Mouse (Mus musculus): ENCODE data around the gene Pycard. TPM values are rescaled to one million over a fixed set of nuclear protein-coding genes. Genes with fewer than 3 reads are reported as not detected.
"Not testable (repeated sequence)": the region's sequence is repeated elsewhere in the genome, so short reads cannot be mapped to it uniquely, and the experiment has no call there.

Gene Pycard
- polyA plus RNA-seq, 1 experiment from 2014 or later: 7.3 TPM

- Histone ChIP-seq H3K36me3 (replicated peaks; ENCODE audit: control insufficient read depth, insufficient read depth, low read depth, low read length) (no peaks in the 10 kb centered on the region), H3K4me3 (ENCODE audit: low read depth, low read length) (no peak overlapping the region), H3K27me3 (ENCODE audit: control insufficient read depth, insufficient read depth, low read length) (no peaks in the 10 kb centered on the region), H3K9ac (replicated peaks; ENCODE audit: low read length) (no peak overlapping the region), H3K4me1 (ENCODE audit: control insufficient read depth, insufficient read depth, low read length) (no peaks in the 10 kb centered on the region), H3K4me2 (ENCODE audit: low read depth, low read length) (no peak overlapping the region), H3K9me3 (replicated peaks; ENCODE audit: control insufficient read depth, low read length) (no peaks in the 10 kb centered on the region), H3K27ac (replicated peaks; ENCODE audit: low read depth, low read length) (no peak overlapping the region)
- WGBS: 93% methylated on average over 9 of the region's 9 CpGs
- no peak for ATAC-seq (replicated peaks; ENCODE audit: insufficient number of reproducible peaks, low FRiP score, low TSS enrichment, low read depth)
- no peak for DNase-seq (ENCODE audit: low spot score)
Observed at GRCm38 (mm10) chr7:128024364-128024763, 30.7 kb upstream of the Pycard start.

- no peaks in the 10 kb centered on the region for H3K36me3 ChIP-seq (replicated peaks; ENCODE audit: control insufficient read depth, insufficient read depth, low read depth, low read length)
- no peaks in the 10 kb centered on the region for H3K27me3 ChIP-seq (ENCODE audit: control insufficient read depth, insufficient read depth, low read length)
- H3K4me1 ChIP-seq (ENCODE audit: control insufficient read depth, insufficient read depth, low read length): no peaks in the 10 kb centered on the region
- no peaks in the 10 kb centered on the region for H3K9me3 ChIP-seq (replicated peaks; ENCODE audit: control insufficient read depth, low read length)
- no peak overlapping the region for H3K9ac ChIP-seq (replicated peaks; ENCODE audit: low read length)
- DNase-seq (ENCODE audit: low spot score) (no peak), ATAC-seq (replicated peaks; ENCODE audit: insufficient number of reproducible peaks, low FRiP score, low TSS enrichment, low read depth) (no peak)
- H3K4me3 ChIP-seq (ENCODE audit: low read depth, low read length): no peak overlapping the region
- no peak overlapping the region for H3K27ac ChIP-seq (replicated peaks; ENCODE audit: low read depth, low read length)
- WGBS: 94% methylated on average over 4 of the region's 4 CpGs
- H3K4me2 ChIP-seq (ENCODE audit: low read depth, low read length): no peak overlapping the region
Observed at GRCm38 (mm10) chr7:128023565-128023964, 29.9 kb upstream of the Pycard start.

DNA sequence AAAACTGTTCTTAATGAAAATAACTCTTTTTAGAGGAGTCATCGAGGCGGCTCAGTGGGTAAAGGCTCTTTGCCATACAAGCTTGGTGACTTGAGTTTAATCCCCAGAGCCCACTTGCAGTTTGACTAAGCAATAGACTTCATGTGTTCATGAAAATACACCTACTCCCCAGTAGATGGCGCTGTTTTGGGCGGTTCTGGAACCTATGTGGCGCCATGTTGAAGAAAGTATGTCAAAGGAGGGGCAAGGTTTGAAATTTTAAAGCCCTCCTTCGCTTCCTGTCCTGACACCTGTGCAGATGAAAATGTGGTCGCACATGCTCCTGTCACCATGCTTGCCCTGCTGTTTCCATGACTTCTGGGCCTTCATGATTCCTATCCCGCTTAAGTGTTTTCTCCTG is 29.3 kb upstream of the Pycard start:
- Histone ChIP-seq H3K4me3 (ENCODE audit: low read depth, low read length) (no peak overlapping the region), H3K27me3 (ENCODE audit: control insufficient read depth, insufficient read depth, low read length) (no peaks in the 10 kb centered on the region), H3K4me1 (ENCODE audit: control insufficient read depth, insufficient read depth, low read length) (no peaks in the 10 kb centered on the region), H3K9me3 (replicated peaks; ENCODE audit: control insufficient read depth, low read length) (no peaks in the 10 kb centered on the region), H3K36me3 (replicated peaks; ENCODE audit: control insufficient read depth, insufficient read depth, low read depth, low read length) (no peaks in the 10 kb centered on the region), H3K27ac (replicated peaks; ENCODE audit: low read depth, low read length) (no peak overlapping the region), H3K9ac (replicated peaks; ENCODE audit: low read length) (no peak overlapping the region), H3K4me2 (ENCODE audit: low read depth, low read length) (no peak overlapping the region)
- 59% methylated on average over 8 of the region's 8 CpGs for WGBS
- peak; percentile 27 for DNase-seq (ENCODE audit: low spot score)
- no peak for ATAC-seq (replicated peaks; ENCODE audit: insufficient number of reproducible peaks, low FRiP score, low TSS enrichment, low read depth)

DNA sequence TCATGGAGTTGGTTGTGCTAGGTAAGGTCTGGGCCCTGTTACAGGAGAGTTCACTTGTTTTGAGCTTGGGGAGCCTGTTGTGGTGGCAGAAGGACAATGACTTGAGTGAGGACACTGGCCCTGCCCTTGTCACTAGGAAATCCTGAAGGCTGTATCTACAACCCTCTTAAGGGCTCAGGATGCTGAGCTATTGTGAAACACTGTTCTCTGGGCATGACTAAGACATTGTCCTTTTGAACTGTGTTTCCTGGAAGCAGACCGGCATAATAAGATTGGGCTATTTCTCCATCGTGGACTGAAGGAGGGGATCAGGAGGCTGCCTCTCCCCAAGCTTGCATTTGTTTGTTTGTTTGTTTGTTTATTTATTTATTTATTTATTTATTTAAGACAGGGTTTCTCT is 25.5 kb upstream of the Pycard start:
- DNase-seq (ENCODE audit: low spot score) (no peak), ATAC-seq (replicated peaks; ENCODE audit: insufficient number of reproducible peaks, low FRiP score, low TSS enrichment, low read depth) (no peak)
- Histone ChIP-seq H3K4me1 (ENCODE audit: control insufficient read depth, insufficient read depth, low read length) (no peaks in the 10 kb centered on the region), H3K27me3 (ENCODE audit: control insufficient read depth, insufficient read depth, low read length) (no peaks in the 10 kb centered on the region), H3K36me3 (replicated peaks; ENCODE audit: control insufficient read depth, insufficient read depth, low read depth, low read length) (no peaks in the 10 kb centered on the region), H3K4me2 (ENCODE audit: low read depth, low read length) (no peak overlapping the region), H3K9ac (replicated peaks; ENCODE audit: low read length) (no peak overlapping the region), H3K9me3 (replicated peaks; ENCODE audit: control insufficient read depth, low read length) (no peaks in the 10 kb centered on the region), H3K4me3 (ENCODE audit: low read depth, low read length) (no peak overlapping the region), H3K27ac (replicated peaks; ENCODE audit: low read depth, low read length) (no peak overlapping the region)
- WGBS: 79% methylated on average over 2 of the region's 2 CpGs

- H3K4me3 ChIP-seq (ENCODE audit: low read depth, low read length): no peak overlapping the region
- H3K9me3 ChIP-seq (replicated peaks; ENCODE audit: control insufficient read depth, low read length): no peaks in the 10 kb centered on the region
- no peak overlapping the region for H3K4me2 ChIP-seq (ENCODE audit: low read depth, low read length)
- H3K9ac ChIP-seq (replicated peaks; ENCODE audit: low read length): no peak overlapping the region
- 86% methylated on average over 3 of the region's 3 CpGs for WGBS
- DNase-seq (ENCODE audit: low spot score) (no peak), ATAC-seq (replicated peaks; ENCODE audit: insufficient number of reproducible peaks, low FRiP score, low TSS enrichment, low read depth) (no peak)
- no peaks in the 10 kb centered on the region for H3K4me1 ChIP-seq (ENCODE audit: control insufficient read depth, insufficient read depth, low read length)
- H3K27ac ChIP-seq (replicated peaks; ENCODE audit: low read depth, low read length): no peak overlapping the region
- no peaks in the 10 kb centered on the region for H3K27me3 ChIP-seq (ENCODE audit: control insufficient read depth, insufficient read depth, low read length)
- H3K36me3 ChIP-seq (replicated peaks; ENCODE audit: control insufficient read depth, insufficient read depth, low read depth, low read length): no peaks in the 10 kb centered on the region
Observed at GRCm38 (mm10) chr7:128018275-128018674, 24.6 kb upstream of the Pycard start.

GRCm38 (mm10) chr7:128016650-128017049 is 23.0 kb upstream of the Pycard start:
- H3K9me3 ChIP-seq (replicated peaks; ENCODE audit: control insufficient read depth, low read length): no peaks in the 10 kb centered on the region
- H3K4me3 ChIP-seq (ENCODE audit: low read depth, low read length): no peak overlapping the region
- no peak overlapping the region for H3K27ac ChIP-seq (replicated peaks; ENCODE audit: low read depth, low read length)
- DNase-seq (ENCODE audit: low spot score) (no peak), ATAC-seq (replicated peaks; ENCODE audit: insufficient number of reproducible peaks, low FRiP score, low TSS enrichment, low read depth) (no peak)
- H3K27me3 ChIP-seq (ENCODE audit: control insufficient read depth, insufficient read depth, low read length): no peaks in the 10 kb centered on the region
- 83% methylated on average over 6 of the region's 6 CpGs for WGBS
- no peak overlapping the region for H3K4me2 ChIP-seq (ENCODE audit: low read depth, low read length)
- H3K4me1 ChIP-seq (ENCODE audit: control insufficient read depth, insufficient read depth, low read length): no peaks in the 10 kb centered on the region
- H3K36me3 ChIP-seq (replicated peaks; ENCODE audit: control insufficient read depth, insufficient read depth, low read depth, low read length): no peaks in the 10 kb centered on the region
- no peak overlapping the region for H3K9ac ChIP-seq (replicated peaks; ENCODE audit: low read length)

- H3K9ac ChIP-seq (replicated peaks; ENCODE audit: low read length); H3K4me1 ChIP-seq (ENCODE audit: control insufficient read depth, insufficient read depth, low read length); H3K27me3 ChIP-seq (ENCODE audit: control insufficient read depth, insufficient read depth, low read length); H3K36me3 ChIP-seq (replicated peaks; ENCODE audit: control insufficient read depth, insufficient read depth, low read depth, low read length); ATAC-seq (replicated peaks; ENCODE audit: insufficient number of reproducible peaks, low FRiP score, low TSS enrichment, low read depth); H3K4me3 ChIP-seq (ENCODE audit: low read depth, low read length); H3K9me3 ChIP-seq (replicated peaks; ENCODE audit: control insufficient read depth, low read length); H3K27ac ChIP-seq (replicated peaks; ENCODE audit: low read depth, low read length); H3K4me2 ChIP-seq (ENCODE audit: low read depth, low read length); DNase-seq (ENCODE audit: low spot score): not testable (repeated sequence)
- 88% methylated on average over 5 of the region's 5 CpGs for WGBS
Observed at GRCm38 (mm10) chr7:128016134-128016533, 22.5 kb upstream of the Pycard start.

GRCm38 (mm10) chr7:128013116-128013515 is 19.4 kb upstream of the Pycard start:
- Histone ChIP-seq H3K27ac (replicated peaks; ENCODE audit: low read depth, low read length) (no peak overlapping the region), H3K4me3 (ENCODE audit: low read depth, low read length) (no peak overlapping the region), H3K4me2 (ENCODE audit: low read depth, low read length) (no peak overlapping the region), H3K4me1 (ENCODE audit: control insufficient read depth, insufficient read depth, low read length) (no peaks in the 10 kb centered on the region), H3K27me3 (ENCODE audit: control insufficient read depth, insufficient read depth, low read length) (no peaks in the 10 kb centered on the region), H3K9ac (replicated peaks; ENCODE audit: low read length) (no peak overlapping the region), H3K36me3 (replicated peaks; ENCODE audit: control insufficient read depth, insufficient read depth, low read depth, low read length) (no peaks in the 10 kb centered on the region), H3K9me3 (replicated peaks; ENCODE audit: control insufficient read depth, low read length) (no peaks in the 10 kb centered on the region)
- ATAC-seq (replicated peaks; ENCODE audit: insufficient number of reproducible peaks, low FRiP score, low TSS enrichment, low read depth) (no peak), DNase-seq (ENCODE audit: low spot score) (no peak)
- WGBS: 92% methylated on average over 13 of the region's 13 CpGs
